Mouse (Mus musculus) lung, postnatal 0 days (tissue): ENCODE results near the gene Sar1a.

Experiments used
- CTCF ChIP-seq: IDR thresholded peaks from 2 replicates; pipeline ENCODE4 v1.5.1; 2016; ENCODE audit warnings: antibody characterized with exemption, mild to moderate bottlenecking
- EP300 ChIP-seq: IDR thresholded peaks from 2 replicates; pipeline ENCODE4 v1.6.1; 2016; ENCODE audit warnings: antibody characterized with exemption, mild to moderate bottlenecking, control low read depth

GRCm38 (mm10) chr10:61670758-61671157 lies 9.3 kb upstream of the Sar1a start:
- TF ChIP-seq CTCF (peak; percentile 35), EP300 (no peak)
